Mouse (Mus musculus): ENCODE results near the gene Clba1. TPM values are rescaled to one million over a fixed set of nuclear protein-coding genes. Genes with fewer than 3 reads are reported as not detected.

The Clba1 gene
- polyA plus RNA-seq, 1 experiment from 2014 or later: 12.3 TPM

DNA sequence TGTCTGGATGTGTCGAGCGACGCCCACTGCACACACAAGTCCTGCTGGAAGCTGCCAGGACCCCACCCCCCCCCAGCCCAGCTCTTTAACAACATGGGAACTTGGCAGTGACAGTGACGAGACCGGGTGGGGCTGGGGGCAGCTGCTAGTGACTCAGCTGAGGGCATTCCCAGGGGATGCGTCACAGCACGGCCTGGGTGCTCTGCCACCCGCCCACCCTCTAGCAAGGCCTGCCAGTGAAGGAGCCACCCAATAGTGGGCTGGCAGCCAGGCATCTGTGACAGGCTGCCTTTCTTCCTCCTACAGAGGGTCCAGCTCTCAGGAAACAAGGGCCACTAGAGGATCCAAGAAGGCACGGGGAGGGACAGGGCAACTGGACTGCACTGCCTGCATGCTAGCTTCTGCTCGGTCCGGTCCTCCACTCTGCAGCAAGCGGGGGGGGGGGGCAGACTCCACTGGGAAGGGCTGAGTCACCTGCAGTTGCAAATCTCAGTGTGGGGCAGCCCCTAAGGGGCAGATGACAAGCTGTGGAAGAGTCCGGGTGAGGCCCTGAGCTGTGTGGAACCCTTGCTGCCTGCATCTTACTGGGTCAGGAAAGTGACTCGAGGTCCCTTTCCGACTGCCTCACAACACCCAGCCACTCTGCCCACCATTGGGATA lies 10.9 kb upstream of the Clba1 start:
- no peaks in the 10 kb centered on the region for H3K9me3 ChIP-seq
- 69% methylated on average over 15 of the region's 15 CpGs for WGBS
- H3K4me3 ChIP-seq: no peak overlapping the region
- H3K27ac ChIP-seq: no peak overlapping the region
- peaks cover 74% of the 10 kb centered on the region for H3K27me3 ChIP-seq (ENCODE audit: poor library complexity, severe bottlenecking)
- DNase-seq (ENCODE audit: extremely low spot score, low spot score): no peak
- H3K36me3 ChIP-seq (replicated peaks): no peaks in the 10 kb centered on the region
- peaks cover 45% of the 10 kb centered on the region for H3K4me1 ChIP-seq

DNA sequence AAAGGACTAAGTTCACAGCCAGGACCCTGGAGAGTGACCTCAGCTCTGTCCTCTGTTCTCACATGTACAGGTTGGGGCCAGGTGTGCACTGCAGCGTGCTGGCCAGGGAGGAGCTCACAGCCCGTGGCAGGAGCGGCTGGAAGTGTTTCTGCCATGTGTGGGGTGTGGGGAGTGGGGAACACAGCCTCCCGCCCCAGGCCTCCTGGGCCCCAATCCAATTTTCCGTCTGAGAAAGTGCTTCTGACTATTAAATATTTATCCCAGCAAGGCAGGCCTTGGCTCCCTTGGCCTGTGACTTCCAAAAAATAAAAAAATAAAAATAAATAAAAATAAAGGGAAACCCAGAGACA lies 10.4 kb upstream of the Clba1 start:
- 55% methylated on average over 5 of the region's 5 CpGs for WGBS
- H3K27ac ChIP-seq: no peak overlapping the region
- H3K9me3 ChIP-seq: no peaks in the 10 kb centered on the region
- H3K27me3 ChIP-seq (ENCODE audit: poor library complexity, severe bottlenecking): peaks cover 79% of the 10 kb centered on the region
- no peaks in the 10 kb centered on the region for H3K36me3 ChIP-seq (replicated peaks)
- peaks cover 50% of the 10 kb centered on the region for H3K4me1 ChIP-seq
- no peak for DNase-seq (ENCODE audit: extremely low spot score, low spot score)
- no peak overlapping the region for H3K4me3 ChIP-seq

DNA sequence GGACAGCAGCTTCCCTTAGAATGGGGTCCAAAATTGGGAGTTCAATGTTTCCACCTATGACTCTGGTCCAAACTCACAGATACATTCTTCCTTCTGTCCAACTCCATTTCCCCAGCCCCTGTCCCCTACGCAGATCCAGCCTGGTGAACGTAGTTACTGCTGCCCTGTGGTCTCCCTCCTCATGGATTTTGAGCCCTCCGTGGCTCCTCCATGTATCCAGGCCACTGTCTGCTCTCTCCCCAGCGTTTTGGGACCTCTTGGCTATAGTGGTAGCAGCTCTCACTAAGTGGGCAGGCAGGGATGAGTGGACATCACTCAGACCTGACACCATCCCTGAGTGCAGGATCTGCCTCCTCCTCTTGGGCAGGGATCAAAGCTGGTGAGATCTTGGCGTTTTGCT lies 10.0 kb upstream of the Clba1 start:
- Histone ChIP-seq H3K36me3 (replicated peaks) (no peaks in the 10 kb centered on the region), H3K4me3 (no peak overlapping the region), H3K27me3 (ENCODE audit: poor library complexity, severe bottlenecking) (peaks cover 84% of the 10 kb centered on the region), H3K4me1 (peaks cover 49% of the 10 kb centered on the region), H3K27ac (no peak overlapping the region), H3K9me3 (no peaks in the 10 kb centered on the region)
- 68% methylated on average over 5 of the region's 5 CpGs for WGBS
- no peak for DNase-seq (ENCODE audit: extremely low spot score, low spot score)

DNA sequence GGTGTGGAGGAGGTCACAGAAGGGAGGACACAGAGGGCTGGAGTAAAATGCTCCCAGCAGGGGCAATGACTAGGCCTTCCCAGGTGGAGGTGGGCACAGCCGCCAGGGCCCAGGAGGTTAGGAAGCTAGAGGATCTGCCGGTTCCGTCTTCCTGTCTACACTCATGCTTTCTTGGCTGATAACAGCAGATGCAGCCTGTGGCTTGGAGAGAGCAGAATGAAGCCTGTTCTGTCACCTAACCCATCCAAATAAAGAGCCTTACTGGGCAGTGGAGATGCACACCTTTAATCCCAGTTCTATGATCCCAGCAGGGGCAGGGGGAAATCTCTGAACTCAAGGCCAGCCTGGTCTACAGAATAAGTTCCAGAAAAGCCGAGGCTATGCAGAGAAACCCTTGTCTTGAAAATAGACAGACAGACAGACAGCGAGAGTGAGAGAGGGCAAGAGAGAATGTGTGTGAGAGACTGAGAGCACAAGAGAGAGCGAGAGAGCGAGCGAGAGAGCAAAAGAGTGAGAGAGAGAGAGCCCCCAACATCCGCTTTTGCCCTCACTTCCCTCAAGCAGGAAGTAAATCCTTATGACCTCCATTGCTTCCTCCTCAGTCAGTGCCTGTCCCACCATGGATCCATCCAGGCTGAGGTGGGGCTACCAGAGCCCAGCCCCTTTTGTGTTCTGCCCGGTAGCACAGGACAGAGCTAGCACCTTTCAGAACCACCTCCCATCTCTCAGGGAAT lies 9.3 kb upstream of the Clba1 start:
- H3K9me3 ChIP-seq: no peaks in the 10 kb centered on the region
- no peak for DNase-seq (ENCODE audit: extremely low spot score, low spot score)
- H3K36me3 ChIP-seq (replicated peaks): no peaks in the 10 kb centered on the region
- peaks cover 90% of the 10 kb centered on the region for H3K27me3 ChIP-seq (ENCODE audit: poor library complexity, severe bottlenecking)
- WGBS: 82% methylated on average over 10 of the region's 10 CpGs
- H3K4me1 ChIP-seq: peaks cover 46% of the 10 kb centered on the region
- no peak overlapping the region; the same call in 1 of the 2 replicates for H3K4me3 ChIP-seq
- H3K27ac ChIP-seq: no peak overlapping the region

GRCm38 (mm10) chr12:112800476-112800875 lies 8.3 kb upstream of the Clba1 start:
- peaks cover 92% of the 10 kb centered on the region for H3K27me3 ChIP-seq (ENCODE audit: poor library complexity, severe bottlenecking)
- 14% methylated on average over 4 of the region's 4 CpGs for WGBS
- H3K9me3 ChIP-seq: no peaks in the 10 kb centered on the region

GRCm38 (mm10) chr12:112801864-112802846 lies 6.6 kb upstream of the Clba1 start, which contains the start of gene Ahnak2:
Gene Ahnak2, minus strand, starts transcription at chr12:112802657.
- Histone ChIP-seq H3K27me3 (ENCODE audit: poor library complexity, severe bottlenecking) (peaks cover 85% of the 10 kb centered on the region), H3K27ac (peak within 1 kb of the TSS; percentile 76)

More at GRCm38 (mm10) chr12:112800476-112800875, 8.3 kb upstream of the Clba1 start:
- peaks cover 35% of the 10 kb centered on the region for H3K4me1 ChIP-seq
- H3K36me3 ChIP-seq (replicated peaks): no peaks in the 10 kb centered on the region
- H3K27ac ChIP-seq: no peak overlapping the region
- no peak overlapping the region for H3K4me3 ChIP-seq
- DNase-seq (ENCODE audit: extremely low spot score, low spot score): peak; percentile 72

DNA sequence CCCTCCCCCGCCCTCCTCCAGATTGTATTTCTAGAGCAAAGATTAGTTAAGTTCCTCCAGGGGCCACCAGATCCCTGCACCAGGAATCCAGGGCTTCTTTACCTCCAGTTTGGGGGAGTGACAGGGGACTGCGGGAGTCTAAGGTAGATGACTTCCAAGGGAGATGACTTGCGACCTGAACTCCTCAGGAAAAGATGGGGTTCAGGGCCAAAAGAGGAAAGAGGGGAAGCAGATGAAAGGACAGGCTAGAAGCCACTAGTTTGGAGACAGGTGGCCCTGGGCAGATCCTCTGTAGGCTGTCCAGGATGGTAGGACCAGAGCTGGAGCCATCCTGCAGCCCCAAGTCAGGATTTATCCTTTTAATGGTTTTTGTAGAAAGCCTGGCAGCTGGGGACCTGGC lies 5.8 kb upstream of the Clba1 start:
- H3K27me3 ChIP-seq (ENCODE audit: poor library complexity, severe bottlenecking): peaks cover 81% of the 10 kb centered on the region
- WGBS: 15% methylated on average over 3 of the region's 3 CpGs
- no peak for DNase-seq (ENCODE audit: extremely low spot score, low spot score)
- H3K4me3 ChIP-seq: peak overlapping the region; percentile 77; the same call in 1 of the 2 replicates
- H3K4me1 ChIP-seq: peaks cover 30% of the 10 kb centered on the region
- H3K27ac ChIP-seq: no peak overlapping the region
- no peaks in the 10 kb centered on the region for H3K36me3 ChIP-seq (replicated peaks)
- no peaks in the 10 kb centered on the region for H3K9me3 ChIP-seq

More at GRCm38 (mm10) chr12:112801864-112802846, 6.6 kb upstream of the Clba1 start, which contains the start of gene Ahnak2:
- 4% methylated on average over 69 of the region's 69 CpGs for WGBS
- peak; percentile 82 for DNase-seq (ENCODE audit: extremely low spot score, low spot score)
- peak within 1 kb of the TSS; percentile 77 for H3K4me3 ChIP-seq
- no peaks in the 10 kb centered on the region for H3K36me3 ChIP-seq (replicated peaks)
- no peaks in the 10 kb centered on the region for H3K9me3 ChIP-seq
- peaks cover 30% of the 10 kb centered on the region for H3K4me1 ChIP-seq

- WGBS: 71% methylated on average over 13 of the region's 13 CpGs
- Histone ChIP-seq H3K9me3 (no peaks in the 10 kb centered on the region), H3K4me3 (no peak overlapping the region), H3K36me3 (replicated peaks) (no peaks in the 10 kb centered on the region), H3K27ac (no peak overlapping the region), H3K27me3 (ENCODE audit: poor library complexity, severe bottlenecking) (peaks cover 72% of the 10 kb centered on the region), H3K4me1 (peaks cover 40% of the 10 kb centered on the region)
- DNase-seq (ENCODE audit: extremely low spot score, low spot score): no peak
These were observed 4.7 kb upstream of the Clba1 start for GRCm38 (mm10) chr12:112804046-112804445.

DNA sequence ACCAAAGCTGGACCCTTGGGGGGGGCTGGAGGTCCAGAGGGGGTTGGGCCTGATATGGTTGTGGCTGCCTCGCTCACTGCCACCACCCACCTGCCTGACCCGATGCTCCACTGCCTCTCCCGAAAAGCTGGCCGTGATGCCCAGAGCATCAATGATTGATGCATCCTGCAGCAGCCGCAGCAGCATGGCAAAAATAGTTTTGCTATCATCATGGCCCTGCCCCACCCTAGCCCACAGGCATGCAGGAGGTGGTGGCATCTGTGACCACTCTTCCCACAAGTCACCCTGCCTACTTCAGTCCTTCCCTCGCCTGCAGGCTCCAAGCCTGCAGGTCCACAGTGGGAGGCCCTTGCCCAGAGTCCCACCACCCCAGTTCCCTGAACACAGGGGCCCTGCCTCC lies 2.7 kb upstream of the Clba1 start:
- WGBS: 76% methylated on average over 6 of the region's 6 CpGs
- Histone ChIP-seq H3K9me3 (no peaks in the 10 kb centered on the region), H3K27me3 (ENCODE audit: poor library complexity, severe bottlenecking) (peaks cover 65% of the 10 kb centered on the region), H3K4me1 (peaks cover 60% of the 10 kb centered on the region), H3K36me3 (replicated peaks) (peaks cover 1% of the 10 kb centered on the region; the same call in 1 of the 2 replicates), H3K27ac (no peak overlapping the region), H3K4me3 (no peak overlapping the region)
- DNase-seq (ENCODE audit: extremely low spot score, low spot score): no peak

- Histone ChIP-seq H3K36me3 (replicated peaks) (peaks cover 19% of the 10 kb centered on the region), H3K27ac (peak overlapping the region; percentile 80), H3K9me3 (no peaks in the 10 kb centered on the region), H3K27me3 (ENCODE audit: poor library complexity, severe bottlenecking) (peaks cover 53% of the 10 kb centered on the region), H3K4me3 (peak overlapping the region; percentile 79), H3K4me1 (peaks cover 43% of the 10 kb centered on the region)
- DNase-seq (ENCODE audit: extremely low spot score, low spot score): no peak
- 84% methylated on average over 4 of the region's 4 CpGs for WGBS
These were observed 941 bp upstream of the Clba1 start for GRCm38 (mm10) chr12:112807796-112808195.

GRCm38 (mm10) chr12:112808212-112808586 lies 538 bp upstream of the Clba1 start:
- Histone ChIP-seq H3K4me1 (peaks cover 39% of the 10 kb centered on the region), H3K4me3 (peak overlapping the region; percentile 79), H3K36me3 (replicated peaks) (peaks cover 23% of the 10 kb centered on the region), H3K27me3 (ENCODE audit: poor library complexity, severe bottlenecking) (peaks cover 48% of the 10 kb centered on the region), H3K27ac (peak overlapping the region; percentile 80), H3K9me3 (no peaks in the 10 kb centered on the region)
- 69% methylated on average over 5 of the region's 5 CpGs for WGBS
- DNase-seq (ENCODE audit: extremely low spot score, low spot score): no peak

DNA sequence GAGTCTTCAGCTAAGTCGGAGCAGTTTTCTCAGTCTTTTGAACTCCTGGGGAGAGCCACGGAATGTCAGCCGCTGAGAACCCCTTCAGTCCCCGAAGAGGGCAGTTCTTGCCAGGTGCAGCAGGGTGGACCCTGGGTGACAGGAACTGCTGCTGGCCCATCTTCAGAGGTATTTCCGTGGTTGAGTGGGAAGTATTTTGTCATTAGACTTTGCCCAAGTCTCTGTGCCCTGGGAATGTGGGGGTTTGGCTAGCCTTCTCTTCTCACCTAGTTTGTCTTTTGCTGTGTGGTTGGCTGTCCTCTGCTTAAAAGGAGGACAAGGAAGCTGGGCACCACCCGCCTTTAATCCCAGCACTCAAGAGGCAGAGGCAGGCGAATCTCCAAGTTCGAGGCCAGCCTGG lies 904 bp downstream of the Clba1 start:
- no peak for DNase-seq (ENCODE audit: extremely low spot score, low spot score)
- H3K9me3 ChIP-seq: no peaks in the 10 kb centered on the region
- peaks cover 34% of the 10 kb centered on the region for H3K27me3 ChIP-seq (ENCODE audit: poor library complexity, severe bottlenecking)
- no peak overlapping the region for H3K27ac ChIP-seq
- H3K4me1 ChIP-seq: peaks cover 32% of the 10 kb centered on the region
- 24% methylated on average over 8 of the region's 8 CpGs for WGBS
- H3K4me3 ChIP-seq: peak overlapping the region; percentile 79
- H3K36me3 ChIP-seq (replicated peaks): peaks cover 37% of the 10 kb centered on the region

All from forebrain, embryonic 10.5 days (tissue).